Mouse (Mus musculus) heart, postnatal 25 days (tissue): ENCODE results near the gene Thap2. TPM values are rescaled to one million over a fixed set of nuclear protein-coding genes. Genes with fewer than 3 reads are reported as not detected.

Experiments used
- total RNA-seq, 2 experiments: library from RNA; stranded (reverse); gene quantifications; 2 replicates each; pipeline ENCODE4 v1.2.3; 2021

The Thap2 gene
- total RNA-seq, 2 experiments from 2014 or later: 7.8 to 9.4 TPM

Other genes with a start within 250 kb of the Thap2 start
- not detected for gene Tph2, start 199.4 kb downstream of the Thap2 start, total RNA-seq
- 10 to 100 TPM; 46.8 to 49.4 TPM for gene Tbc1d15, start 133.0 kb downstream of the Thap2 start, total RNA-seq
- gene Rab21, start 68.8 kb downstream of the Thap2 start, total RNA-seq: 10 to 100 TPM; 73.9 to 78.2 TPM
- 10 to 100 TPM; 10.3 to 15.0 TPM for gene Tmem19, start 21.9 kb downstream of the Thap2 start, total RNA-seq
- gene Zfc3h1, start 516 bp upstream of the Thap2 start, total RNA-seq: 10 to 100 TPM; 11.6 to 17.2 TPM
- not detected for gene A930009A15Rik, start 185.5 kb upstream of the Thap2 start, total RNA-seq
- gene Lgr5, start 203.3 kb upstream of the Thap2 start, total RNA-seq: under 1 TPM; 0.05 to 0.06 TPM